Mouse (Mus musculus) bone marrow macrophage, adult 2 months (primary cell): ENCODE measurements around the gene Anxa10. TPM values are rescaled to one million over a fixed set of nuclear protein-coding genes. Genes with fewer than 3 reads are reported as not detected.

Source experiments
- H3K27ac ChIP-seq: 2 replicates; pipeline ENCODE4 v1.5.1; 2012; ENCODE audit warnings: low read depth, low read length; ENCODE audit not compliant: insufficient read depth
- H3K4me1 ChIP-seq: 2 replicates; pipeline ENCODE4 v1.6.1; 2012; ENCODE audit warnings: low read length; ENCODE audit not compliant: control insufficient read depth, insufficient read depth
- H3K4me3 ChIP-seq: 2 replicates; pipeline ENCODE4 v1.5.1; 2012; ENCODE audit warnings: mild to moderate bottlenecking, low read length, moderate library complexity; ENCODE audit not compliant: insufficient read depth
- CTCF ChIP-seq: IDR thresholded peaks from 2 replicates; pipeline ENCODE4 v1.5.1; 2012; ENCODE audit warnings: low read depth, mild to moderate bottlenecking, low read length, moderate library complexity
- POLR2A ChIP-seq: IDR thresholded peaks from 2 replicates; pipeline ENCODE4 v1.6.1; 2012; ENCODE audit warnings: mild to moderate bottlenecking, low read depth, low read length, borderline replicate concordance
- polyA plus RNA-seq: library from polyadenylated mRNA; stranded (reverse); fragments of >200 nt; gene quantifications from 2 replicates; pipeline ENCODE4 v1.2.4, GENCODE M21; 2012; ENCODE audit not compliant: missing spikeins, insufficient read depth, insufficient read length

Gene Anxa10
- polyA plus RNA-seq, 1 experiment: not detected

DNA sequence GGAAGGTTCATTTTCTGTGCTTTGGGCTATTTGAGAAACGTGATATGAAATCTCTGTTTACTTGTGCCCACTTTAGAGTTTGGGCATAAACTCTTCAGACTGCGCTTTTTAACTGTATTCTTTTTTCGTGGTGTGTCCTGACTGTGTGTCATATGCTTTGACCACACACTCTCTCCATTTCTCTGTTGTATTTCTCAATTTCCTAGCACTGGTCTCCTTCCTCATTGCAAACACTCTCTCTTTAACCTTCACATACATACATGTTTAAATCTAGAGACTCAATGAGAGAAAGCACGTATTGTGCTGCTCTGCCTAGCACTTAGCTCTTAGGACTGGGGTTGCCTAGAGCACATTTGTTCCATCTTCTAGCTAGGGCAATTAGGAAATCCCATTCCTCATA lies 108.8 kb downstream of the Anxa10 start:
- Histone ChIP-seq H3K27ac (no peak overlapping the region), H3K4me1 (peaks cover 4% of the 10 kb centered on the region), H3K4me3 (no peak overlapping the region)
- no peak for TF ChIP-seq CTCF
- no peak for TF ChIP-seq POLR2A

Other genes with a start within 250 kb of the Anxa10 start
- 6.4 and 6.9 TPM in 2 replicates for gene Palld, start 220.5 kb downstream of the Anxa10 start, polyA plus RNA-seq
- gene Ddx60, start 195.1 kb downstream of the Anxa10 start, polyA plus RNA-seq: 27.2 and 28.5 TPM in 2 replicates